Mouse (Mus musculus) myocyte (in vitro differentiated cells): Measurements from ENCODE around the gene Pmp22.

Source experiments
- MAX ChIP-seq: IDR thresholded peaks from one replicate; pipeline ENCODE4 v1.6.1; 2011; ENCODE audit warnings: low read depth, mild to moderate bottlenecking, control low read depth
- MYOD1 ChIP-seq, 3 experiments: IDR thresholded peaks; one replicate each; pipeline ENCODE4 v1.6.1; 2011; ENCODE audit warnings: control low read depth in 2 of 3, low read depth in 2 of 3, mild to moderate bottlenecking in 2 of 3, moderate library complexity in 1 of 3; ENCODE audit not compliant: insufficient read length in 2 of 3, control insufficient read depth in 1 of 3
- MYOG ChIP-seq, 3 experiments: IDR thresholded peaks; one replicate each; pipeline ENCODE4 v1.6.1; 2011; ENCODE audit warnings: control low read depth in 2 of 3, low read depth in 2 of 3, mild to moderate bottlenecking in 2 of 3; ENCODE audit not compliant: insufficient read length in 2 of 3, control insufficient read depth in 1 of 3, insufficient read depth in 1 of 3
- POLR2A ChIP-seq: IDR thresholded peaks from one replicate; pipeline ENCODE4 v1.6.1; 2011; ENCODE audit warnings: low read depth, mild to moderate bottlenecking, control low read depth, moderate library complexity; ENCODE audit not compliant: insufficient read length
- POLR2AphosphoS2 ChIP-seq: IDR thresholded peaks from one replicate; pipeline ENCODE4 v1.6.1; 2011; ENCODE audit warnings: low read depth, control low read depth; ENCODE audit not compliant: insufficient read length
- REST ChIP-seq: IDR thresholded peaks from one replicate; pipeline ENCODE4 v1.6.1; 2011; ENCODE audit warnings: mild to moderate bottlenecking, control low read depth, moderate library complexity; ENCODE audit not compliant: insufficient read depth, insufficient read length
- TCF3 ChIP-seq: IDR thresholded peaks from one replicate; pipeline ENCODE4 v1.6.1; 2011; ENCODE audit warnings: low read depth, control low read depth; ENCODE audit not compliant: insufficient read length
- USF1 ChIP-seq: IDR thresholded peaks from one replicate; pipeline ENCODE4 v1.6.1; 2011; ENCODE audit warnings: low read depth, mild to moderate bottlenecking, control low read depth, moderate library complexity

GRCm38 (mm10) chr11:63128784-63129183 lies at the start of gene Pmp22:
- TF ChIP-seq MYOD1 (IDR thresholded peaks at IDR 0.05; ENCODE audit: control insufficient read depth in 1 of 3, insufficient read length in 2 of 3, low read depth in 2 of 3): no peak
- no peak for TF ChIP-seq USF1
- TF ChIP-seq POLR2AphosphoS2: no peak
- no peak for TF ChIP-seq POLR2A
- no peak for TF ChIP-seq MAX
- no peak for TF ChIP-seq TCF3
- no peak for TF ChIP-seq MYOG (IDR thresholded peaks at IDR 0.05; ENCODE audit: control insufficient read depth in 1 of 3, insufficient read depth in 1 of 3, insufficient read length in 2 of 3, low read depth in 2 of 3)
- no peak for TF ChIP-seq REST
